Mouse (Mus musculus) urinary bladder, postnatal 14 days (tissue): ENCODE measurements around the gene Lmo1.

ENCODE experiments used
- DNase-seq: peaks from one replicate; pipeline ENCODE4 v3.0.0; 2021; ENCODE audit warnings: low spot score

Lmo1 gene

DNA sequence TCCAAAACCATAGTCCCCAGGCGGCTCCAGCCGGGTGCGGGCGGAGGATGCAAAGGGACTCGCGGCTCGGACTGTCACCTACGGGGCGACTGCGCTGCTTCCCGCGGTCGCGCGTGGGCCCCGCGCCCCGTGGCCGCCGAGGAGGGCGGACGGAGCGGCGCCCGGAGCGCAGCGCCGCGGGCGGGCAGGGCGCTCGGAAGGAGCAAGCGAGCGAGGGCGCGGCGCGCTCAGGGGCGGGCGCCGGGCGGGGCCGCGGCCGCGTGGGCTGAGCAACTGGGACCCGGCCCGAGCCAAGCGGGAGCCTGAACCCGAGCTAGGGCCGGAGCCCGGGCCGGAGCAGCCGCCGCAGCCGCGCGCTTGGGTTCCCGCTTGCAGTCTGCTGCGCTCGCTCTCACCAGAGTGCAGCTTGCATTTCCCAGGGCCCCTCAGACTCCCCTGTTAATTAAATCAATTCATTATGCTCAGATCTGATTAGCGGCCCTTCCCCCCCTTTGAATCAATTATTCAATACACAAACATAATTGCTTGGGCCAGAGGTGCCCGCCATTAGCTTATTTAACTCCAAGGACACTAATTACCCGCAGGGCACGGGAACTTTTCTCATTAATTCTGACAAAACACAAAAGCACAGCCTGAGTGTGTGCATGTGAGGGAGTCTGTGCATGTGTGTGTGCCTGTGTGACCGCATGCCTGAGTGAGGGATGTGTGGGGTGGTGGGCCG, at the start of gene Lmo1:
Gene Lmo1 (minus strand): TSS at position 259 of the 721 bp plus-strand sequence.
- peak; percentile 59 for DNase-seq

DNA sequence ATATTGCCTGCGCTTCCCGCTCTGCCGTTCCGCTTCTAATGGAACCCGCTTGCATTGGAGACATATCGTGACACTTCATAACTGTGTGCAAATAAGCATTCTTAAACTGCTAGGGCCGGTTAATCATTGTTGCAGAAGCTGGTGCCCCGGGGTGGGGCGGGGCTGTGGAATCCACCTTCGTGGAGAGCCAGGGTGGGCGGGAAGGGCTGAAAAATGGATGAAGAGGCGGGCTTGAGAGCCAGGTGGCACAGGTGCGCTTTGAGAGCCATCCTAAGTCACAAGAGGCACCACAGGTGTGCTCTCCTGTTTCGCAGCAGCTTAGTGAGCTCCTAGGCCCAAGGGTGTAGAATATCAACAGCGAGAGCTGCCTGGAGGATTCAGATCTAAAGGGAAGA, 46.7 kb upstream of the Lmo1 start:
- DNase-seq, result no peak

DNA sequence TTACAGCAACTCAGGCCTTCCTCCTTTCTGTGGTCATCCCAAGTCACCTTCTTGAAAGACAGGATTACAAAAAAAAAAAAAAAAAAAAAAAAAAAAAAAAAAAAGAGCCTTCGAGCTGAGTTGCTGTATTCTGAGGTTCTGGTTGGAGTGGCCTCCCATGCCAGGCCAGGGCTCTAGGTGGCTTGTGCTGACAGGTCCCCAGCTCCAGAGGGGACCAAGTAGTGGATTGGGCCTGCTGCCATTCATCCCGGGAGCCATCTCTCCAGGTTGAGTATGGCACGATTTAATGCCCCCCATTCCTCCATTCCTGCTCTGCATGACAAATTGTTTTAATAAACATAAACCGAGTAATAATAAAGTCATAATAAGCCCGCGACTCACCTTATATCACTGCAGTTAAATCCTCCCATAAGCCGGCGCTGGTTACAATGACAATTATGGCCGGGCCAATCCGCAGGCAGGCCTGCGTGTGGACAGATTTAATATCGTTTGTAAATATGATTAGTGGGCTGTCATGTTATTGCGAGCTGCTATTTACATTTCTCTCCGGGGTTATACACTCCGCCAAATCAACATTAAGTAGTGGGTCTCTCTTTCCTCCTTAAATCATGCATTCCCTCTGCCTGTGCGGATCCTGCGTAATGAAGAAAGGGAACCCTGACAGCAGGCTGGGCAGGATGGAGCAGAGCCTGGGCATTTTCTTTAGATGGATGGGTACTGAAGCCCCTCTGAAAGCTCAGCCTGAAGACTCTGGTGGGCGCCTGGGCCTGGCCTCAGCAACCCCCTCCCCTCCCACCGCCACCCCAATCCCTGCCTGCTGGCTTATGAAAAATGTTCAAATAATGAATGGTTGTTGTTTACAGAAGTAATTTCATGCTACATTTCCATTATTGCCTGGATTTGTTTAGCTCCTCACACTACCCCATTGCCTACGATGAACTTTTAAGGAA, 46.0 kb upstream of the Lmo1 start:
- DNase-seq, result no peak

DNA sequence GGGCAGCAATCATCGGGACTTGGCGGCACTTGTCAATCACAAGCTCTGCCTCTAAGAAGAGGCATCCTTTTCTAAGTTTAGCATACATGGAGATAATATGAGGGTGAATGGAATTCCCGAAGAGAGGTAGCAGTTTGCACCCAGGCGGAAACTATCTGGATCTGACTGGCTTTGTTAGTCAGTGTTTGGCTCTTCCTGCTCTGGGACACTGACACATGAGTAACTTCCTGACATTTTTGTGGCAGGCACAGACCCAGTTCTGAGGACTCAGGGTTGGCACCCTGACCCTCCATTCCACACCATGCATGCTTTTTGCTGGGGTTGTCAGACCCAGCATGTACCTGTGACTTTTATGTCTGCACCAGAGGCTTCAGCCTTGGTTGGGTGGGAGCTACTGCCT, 45.0 kb upstream of the Lmo1 start:
- DNase-seq, result no peak

DNA sequence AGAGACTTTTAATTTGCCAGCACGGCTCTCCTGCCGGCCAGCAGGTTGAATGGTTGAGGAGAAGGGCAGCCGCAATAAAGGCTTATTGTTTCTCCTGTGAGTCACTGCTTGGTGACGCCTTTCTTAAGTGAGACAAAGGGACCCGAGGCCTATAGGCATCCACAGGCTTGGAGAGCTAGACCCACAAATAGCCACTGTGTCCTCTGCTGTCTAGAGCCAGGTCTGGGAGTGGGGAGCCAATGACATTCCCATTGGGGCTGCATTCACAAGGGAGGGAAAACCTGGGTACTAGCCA, 43.9 kb upstream of the Lmo1 start:
- DNase-seq, result no peak

DNA sequence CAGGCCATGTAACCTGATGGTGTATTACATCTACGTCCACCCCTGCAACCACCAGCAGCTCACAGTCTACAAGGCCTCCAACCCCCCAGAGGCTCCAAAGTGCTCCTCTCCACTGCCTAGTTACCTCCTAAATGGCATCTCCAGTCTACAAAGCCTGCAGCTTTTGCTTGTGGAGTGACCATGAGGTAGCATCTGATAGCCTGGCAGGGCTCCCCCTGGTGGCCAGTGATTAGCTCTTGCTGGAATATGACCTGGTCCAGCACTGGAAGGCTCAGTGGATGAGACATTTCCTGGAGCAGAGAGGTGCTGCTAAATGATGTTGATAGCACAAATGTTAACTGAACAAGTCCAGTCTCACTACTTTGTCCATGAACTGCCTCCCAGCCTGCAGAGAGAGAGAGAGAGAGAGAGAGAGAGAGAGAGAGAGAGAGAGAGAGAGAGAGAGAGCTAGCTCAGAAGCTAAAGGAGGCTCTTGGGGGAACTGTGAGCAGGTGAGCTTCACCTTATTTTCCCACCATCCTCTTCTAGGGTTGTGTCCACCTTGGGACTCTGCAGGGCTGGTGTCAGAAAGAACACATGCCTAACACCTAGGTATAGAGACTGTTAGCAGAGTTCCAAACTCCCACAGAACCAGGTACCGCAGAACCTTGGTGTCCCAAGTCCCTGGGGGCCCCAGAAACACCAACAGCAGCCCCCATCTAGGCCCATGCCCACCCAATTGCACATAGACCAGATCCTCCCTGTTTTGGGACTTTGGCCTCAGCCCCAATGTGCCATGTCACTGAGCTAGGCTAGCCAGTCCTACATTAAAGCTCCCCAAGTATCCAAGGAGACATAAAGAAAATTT, 43.3 kb upstream of the Lmo1 start:
- peak; percentile 86 for DNase-seq

DNA sequence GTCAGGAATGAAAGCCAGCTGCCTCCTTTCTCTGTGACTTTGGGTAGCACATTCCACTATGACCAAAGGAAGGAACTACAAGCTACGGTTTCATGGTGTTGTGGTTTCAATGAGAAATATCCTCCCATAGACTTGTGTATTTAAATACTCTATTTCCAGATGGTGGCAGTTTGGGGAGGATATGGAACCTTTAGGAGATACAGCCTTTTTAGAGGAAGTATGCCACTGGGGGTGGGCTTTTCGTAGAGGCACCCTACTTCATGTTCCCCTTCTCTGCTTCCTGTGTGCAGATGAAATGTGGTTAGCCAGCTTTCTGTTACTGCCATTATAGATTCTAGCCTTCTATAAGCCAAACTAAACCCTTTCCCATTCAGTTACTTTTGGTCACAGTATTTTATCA, 34.8 kb upstream of the Lmo1 start:
- DNase-seq, result no peak

DNA sequence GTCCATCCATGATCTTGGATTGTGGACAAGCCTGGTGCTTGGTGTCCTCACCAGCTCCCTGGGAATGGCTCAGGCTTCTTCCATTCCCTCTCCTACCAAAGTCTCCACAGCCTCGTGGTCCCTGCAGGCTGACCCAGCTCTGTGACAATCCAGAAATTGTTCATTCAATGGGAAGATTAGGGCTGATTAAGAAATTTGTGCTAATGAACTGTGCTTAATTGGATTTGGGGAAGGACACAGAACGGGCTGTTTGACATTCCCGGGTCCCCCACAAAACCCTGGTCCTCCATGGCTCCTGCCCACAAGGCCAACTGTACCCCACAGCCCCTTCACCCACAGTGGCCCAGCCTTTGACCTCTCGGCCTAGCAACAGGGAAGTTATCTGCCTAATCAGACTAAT, 32.8 kb upstream of the Lmo1 start:
- DNase-seq, result no peak

DNA sequence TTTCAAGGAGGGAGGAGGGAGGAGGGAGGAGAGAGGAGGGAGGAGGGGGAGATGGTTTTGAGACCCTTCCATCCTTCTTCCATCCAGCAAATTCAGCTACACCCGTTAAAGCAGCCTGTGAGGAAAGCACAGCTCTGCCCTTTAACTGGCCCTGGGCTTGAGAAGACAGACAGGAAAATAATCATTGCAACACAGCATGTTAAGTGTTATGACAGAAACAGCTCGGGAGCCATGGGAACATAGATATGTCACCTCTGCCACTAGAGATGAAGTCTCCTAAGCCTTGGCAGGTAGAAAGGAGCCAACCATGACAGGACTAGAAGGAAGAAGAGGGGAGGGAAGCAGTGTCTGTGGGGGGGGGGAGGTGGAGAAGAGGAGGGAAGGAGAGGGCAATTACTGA, 31.4 kb upstream of the Lmo1 start:
- no peak for DNase-seq

DNA sequence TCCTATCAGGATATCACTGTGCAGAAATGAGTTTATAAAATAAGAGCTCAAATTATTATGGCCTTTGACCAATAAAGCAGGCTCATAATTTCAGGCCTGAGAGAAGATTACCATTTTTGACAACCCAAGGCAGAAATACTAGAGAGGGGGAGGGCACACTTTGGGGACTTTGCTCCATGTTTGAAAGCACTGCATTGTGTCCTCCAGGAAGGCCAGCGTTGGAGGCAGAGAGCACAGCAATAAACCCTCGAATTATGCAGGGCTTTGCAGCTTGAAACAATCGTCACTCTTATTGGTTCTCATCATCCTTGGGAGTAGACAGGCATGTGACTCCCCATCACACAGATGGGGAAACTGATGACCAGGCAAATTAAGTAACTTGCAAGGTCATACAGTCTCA, 28.1 kb upstream of the Lmo1 start:
- no peak for DNase-seq

DNA sequence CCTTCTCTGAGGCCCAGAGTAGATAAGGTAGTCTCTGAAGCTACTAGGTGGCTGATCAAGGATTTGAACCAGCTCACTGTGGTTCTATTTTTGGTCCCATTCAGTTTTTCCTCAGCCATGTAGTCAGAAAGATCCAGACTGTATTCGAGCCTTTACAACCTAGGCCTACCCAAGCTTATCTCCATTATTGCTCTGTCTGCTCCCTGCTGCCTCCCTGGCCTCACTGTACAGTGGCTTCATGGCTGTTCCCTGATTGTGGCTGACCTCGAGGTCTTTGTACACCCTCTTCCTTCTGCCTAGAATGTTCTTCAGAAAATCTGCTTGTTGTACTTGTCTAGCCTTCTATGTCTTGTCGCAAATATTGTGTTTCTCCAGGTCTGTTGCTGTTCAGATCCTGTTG, 25.6 kb upstream of the Lmo1 start:
- no peak for DNase-seq

DNA sequence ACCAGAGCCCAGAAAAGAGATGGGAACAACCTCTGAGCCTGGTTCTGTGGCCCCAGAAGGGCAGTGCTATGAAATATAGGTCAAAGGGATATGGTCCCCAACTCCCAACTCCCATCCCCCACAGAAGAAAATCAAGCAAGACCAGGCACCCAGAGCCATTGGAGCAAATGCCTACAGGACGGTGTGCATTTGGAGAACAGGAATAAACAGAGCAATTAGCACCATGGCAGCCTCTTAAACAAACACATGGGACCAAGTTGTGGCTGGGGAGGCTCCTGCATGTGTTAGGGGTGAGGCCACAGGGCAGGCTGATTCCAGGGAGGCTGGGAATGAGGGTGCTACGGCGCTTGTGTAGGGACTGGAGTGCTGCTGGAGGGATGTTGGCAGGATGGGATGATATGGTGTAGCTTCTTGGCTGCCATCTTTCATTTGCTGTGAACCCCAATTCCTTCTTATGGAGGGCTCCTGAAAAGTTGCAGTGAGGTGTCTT, 22.2 kb upstream of the Lmo1 start:
- DNase-seq, result no peak

DNA sequence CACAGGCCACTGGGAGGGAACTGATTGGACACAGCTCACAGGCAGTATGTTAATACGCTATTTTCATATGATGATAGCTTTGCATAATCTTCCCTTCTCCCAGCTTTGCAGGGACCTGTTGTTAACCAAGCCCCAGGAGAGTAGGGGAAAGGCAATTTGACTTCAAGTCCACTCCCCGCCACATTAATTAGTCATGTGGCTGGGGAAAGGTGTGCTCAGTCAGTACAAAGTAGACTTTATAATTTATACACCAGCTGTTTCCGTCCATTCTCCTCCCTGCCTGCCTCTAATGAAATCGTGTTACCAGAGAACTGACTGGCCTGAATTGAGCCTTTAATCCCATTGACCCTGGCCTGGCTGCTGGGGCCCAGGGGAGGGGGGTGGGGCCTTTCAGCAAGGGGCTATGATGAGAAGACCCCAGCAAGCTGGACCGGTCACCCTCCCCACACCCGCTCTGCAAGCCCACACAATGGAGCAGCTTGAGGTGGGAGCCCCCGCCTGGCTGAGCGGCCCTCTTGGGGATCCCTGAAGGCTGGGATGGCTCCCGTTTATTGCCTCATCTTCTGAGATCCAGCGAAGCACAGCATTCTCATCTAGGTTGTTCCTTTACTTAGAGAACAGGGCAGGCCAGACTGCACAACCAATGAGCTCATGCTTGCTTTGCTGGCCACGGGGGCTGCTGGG, 21.5 kb upstream of the Lmo1 start:
- DNase-seq, result no peak

DNA sequence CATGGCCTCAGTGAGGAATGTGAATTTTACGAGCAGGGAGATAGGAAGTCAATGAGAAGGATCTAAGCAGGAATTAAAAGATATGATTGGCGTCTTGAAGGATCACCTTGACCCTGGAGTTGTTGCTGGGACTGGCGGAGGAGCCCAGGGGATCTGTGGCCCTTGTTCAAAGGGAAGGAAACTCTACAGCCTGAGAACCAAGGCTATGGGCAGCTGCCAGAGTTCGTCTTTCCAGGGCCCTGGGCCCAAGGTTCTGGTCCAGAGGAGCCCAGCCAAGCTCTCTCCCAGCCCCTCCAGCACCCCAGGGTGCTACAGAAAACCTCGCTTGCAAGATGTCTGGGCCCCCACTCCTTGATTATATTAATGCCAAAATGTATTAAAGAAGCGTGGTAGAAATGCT, 21.0 kb upstream of the Lmo1 start:
- no peak for DNase-seq

DNA sequence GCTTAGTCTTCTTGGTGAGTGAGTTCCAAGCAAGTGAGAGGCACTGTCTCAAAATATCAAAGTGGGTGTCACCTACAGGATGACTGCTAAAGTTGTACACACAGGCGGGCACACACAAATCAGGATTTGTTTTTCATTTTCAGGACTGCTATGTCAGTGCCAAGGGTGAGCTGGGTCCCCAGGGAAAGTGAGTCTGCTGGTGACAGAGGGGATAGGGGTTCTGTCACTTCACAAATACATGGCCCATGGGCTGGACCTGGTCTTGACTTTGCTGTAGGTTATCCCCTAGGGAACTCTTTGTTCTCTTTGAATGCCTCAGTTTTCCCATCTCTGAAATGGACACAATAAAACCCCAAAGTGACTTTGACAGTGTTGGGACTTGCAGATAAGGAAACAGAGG, 19.8 kb upstream of the Lmo1 start:
- no peak for DNase-seq

DNA sequence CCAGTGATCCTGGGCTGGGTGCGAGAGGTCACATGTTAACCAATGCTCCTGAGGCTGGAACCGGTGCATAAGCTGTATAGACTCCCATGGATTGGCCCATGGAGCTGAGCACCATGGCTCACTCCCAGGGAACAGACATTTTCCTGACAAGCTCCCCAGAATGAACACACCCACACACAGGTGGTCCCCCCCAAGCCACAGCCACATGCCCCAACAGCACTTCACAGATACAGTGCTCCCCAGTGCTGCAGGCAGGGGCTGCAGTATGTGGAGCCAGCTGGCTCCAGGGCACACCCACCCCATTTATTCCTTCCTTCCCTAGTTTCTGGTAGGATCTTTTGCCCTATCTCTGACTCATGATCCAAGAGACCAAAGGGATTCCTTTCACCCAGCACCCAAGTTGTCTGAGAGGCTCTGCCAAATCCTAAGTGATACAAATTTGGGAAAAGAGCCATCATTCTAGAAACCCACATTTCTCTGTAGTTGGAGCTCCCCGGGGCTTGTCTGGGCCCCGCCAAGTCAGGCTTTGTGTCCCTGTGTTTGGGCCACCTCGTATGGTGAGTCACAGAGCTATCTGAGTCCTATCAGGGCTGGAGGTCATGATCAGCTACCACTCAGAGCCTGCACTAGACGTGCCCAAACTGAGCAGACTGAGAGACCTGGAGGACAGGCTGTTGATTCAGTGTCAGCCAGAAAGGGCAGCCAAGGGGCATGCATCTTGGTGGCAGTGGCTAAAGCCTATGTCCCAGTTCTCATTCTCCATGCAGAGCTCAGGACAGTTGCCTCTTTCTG, 12.4 kb upstream of the Lmo1 start:
- peak; percentile 73 for DNase-seq

DNA sequence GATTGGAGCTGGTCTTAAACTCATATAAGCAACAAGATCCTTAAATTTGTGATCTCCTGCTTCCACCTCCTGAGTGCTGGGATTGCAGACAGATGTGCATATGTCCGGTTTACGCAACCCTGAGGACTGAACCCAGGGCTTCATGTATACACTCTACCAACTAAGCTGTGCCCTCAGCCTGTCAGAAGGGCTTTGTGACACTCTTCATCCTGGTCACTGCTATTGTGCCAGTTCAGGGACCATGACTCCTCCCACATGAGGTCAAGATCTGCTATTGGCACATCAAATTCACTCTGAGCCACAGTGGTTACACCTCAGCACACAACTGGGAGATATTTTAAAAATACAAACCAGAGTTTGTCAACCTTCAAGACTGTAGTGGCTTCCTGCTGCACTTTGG, 11.0 kb upstream of the Lmo1 start:
- DNase-seq, result no peak

DNA sequence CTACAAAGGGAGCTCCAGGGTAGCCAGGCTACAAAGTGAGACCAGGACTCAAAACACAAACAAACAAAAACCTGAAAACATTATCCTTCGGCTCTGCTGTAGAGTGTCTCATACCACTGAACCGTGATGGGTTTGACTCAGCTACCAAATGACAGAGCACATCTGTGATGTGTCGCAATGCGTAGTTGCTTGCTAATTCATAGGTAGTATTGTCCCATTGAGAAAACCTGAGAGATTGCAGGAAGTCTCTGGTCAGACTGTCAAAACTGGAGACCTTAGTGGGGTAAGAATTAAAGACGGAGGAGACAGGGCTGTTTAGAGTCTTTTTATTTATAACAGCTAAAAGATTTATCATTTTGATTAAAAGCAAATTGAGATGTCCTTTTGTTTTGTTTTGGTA, 10.6 kb upstream of the Lmo1 start:
- DNase-seq, result no peak

DNA sequence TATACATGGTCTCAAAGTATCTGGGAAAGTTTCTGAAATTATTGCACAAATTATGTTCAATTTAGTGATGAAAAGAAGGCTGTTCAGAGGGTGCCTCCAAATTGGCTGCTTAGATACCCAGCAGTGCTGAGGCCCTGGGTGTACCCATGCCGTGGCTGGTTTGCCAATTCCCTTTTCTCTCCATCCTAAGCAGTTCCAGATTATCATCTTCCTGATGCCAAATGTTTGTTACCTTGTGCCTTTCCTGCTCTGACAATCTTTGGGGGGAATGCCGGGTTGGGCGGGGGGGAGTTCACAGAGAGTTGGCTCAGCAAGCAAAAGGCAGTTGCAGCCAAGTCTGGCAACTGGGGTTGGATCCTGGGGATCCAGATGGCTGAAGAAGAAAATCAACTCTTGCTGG, 1.7 kb upstream of the Lmo1 start:
- no peak for DNase-seq

DNA sequence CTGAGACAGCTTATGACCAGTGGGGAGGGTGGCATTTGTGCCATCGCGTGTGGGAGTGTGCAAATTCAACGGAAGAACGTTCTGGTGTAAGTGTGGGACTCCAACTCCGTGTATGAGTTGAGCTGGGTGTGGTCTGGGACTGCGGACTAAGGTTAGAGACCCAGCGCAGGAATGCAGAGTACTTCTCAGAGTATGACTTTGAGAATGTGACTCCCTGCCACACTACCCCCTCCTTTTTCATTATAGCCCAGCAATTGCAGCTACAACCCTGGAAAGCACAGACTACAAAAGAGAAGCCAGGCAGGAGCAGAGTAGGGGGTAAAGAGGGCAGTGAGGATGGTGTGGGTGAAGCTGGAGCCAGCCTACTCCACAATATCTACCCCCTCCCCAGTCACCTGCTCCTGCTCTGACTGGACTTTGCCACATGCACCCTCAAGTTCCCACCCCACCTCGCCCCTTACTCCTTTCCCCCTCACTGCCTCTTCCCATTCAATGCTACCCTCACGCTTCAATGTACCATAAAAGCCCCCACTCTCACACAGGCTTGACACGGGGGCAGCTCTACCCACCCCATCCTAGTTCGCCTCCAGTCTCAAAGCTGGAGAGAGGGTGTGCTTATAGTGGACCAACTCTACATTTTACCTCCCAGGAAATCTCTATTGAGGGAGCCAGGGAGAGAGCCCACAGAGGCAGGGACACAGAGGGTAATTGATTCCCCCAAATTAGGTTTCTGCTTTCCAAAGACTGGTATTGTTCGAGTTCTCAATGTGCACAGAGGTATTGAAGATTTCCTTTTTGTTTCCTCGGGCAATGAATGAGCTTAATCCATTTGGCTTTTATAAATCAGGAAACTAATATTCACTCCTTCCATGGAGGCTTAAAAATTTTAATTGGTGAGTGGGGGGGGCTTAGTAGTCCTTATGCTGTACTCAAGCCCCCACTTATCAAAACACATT, 941 bp upstream of the Lmo1 start:
- no peak for DNase-seq
